Mouse (Mus musculus): ENCODE data around the gene Dpagt1. TPM values are rescaled to one million over a fixed set of nuclear protein-coding genes. Genes with fewer than 3 reads are reported as not detected.
"Not testable (repeated sequence)": the region's sequence is repeated elsewhere in the genome, so short reads cannot be mapped to it uniquely, and the experiment has no call there.

The Dpagt1 gene
- 40.2 and 40.5 TPM in 2 replicates for polyA plus RNA-seq (2015; fragmentation: Nextera tagmentation; extraction: Ambion mirVana)

DNA sequence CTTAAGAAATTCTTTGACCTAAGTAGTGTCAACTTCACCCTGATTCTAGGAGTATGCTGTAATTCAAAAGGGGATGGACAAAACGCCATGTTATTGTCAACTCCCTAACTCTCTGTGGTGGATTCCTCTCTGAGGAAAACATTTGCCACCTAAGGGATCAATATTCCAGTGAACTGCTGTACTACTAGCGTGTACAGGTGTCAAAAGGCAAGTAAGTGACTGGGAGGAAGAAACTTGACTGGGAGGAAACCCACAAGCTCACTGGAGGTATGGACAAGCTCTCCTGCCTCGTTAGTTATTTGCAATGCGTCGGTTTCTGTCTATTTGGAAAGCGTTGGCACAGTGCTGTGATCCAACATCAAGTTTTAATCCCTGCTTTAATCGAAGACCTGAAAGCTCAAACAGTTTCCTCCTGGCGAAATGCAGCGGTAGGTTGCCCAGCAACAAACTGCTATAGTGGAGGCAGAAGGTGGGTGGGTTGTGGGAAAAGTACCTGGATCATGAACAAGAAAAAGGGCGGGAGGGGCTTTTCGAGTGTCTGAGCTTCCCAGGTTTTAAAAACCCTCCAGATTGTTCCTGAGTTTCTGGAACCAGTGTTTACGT is at the start of gene Dpagt1:
Gene Dpagt1 (plus strand): TSS at position 252 of the 603 bp plus-strand sequence.
- Histone ChIP-seq H3K36me3 (peaks cover 26% of the 10 kb centered on the region), H3K4me2 (replicated peaks) (peak within 1 kb of the TSS; percentile 89), H3K9me3 (no peaks in the 10 kb centered on the region), H3K9ac (peak within 1 kb of the TSS; percentile 90), H3K4me1 (peaks cover 15% of the 10 kb centered on the region), H3K27ac (peak within 1 kb of the TSS; percentile 87), H3K4me3 (peak within 1 kb of the TSS; percentile 79), H3K27me3 (no peaks in the 10 kb centered on the region)
- ATAC-seq (ENCODE audit: low FRiP score, low read depth), result peak; percentile 57
- 3% methylated on average over 12 of the region's 12 CpGs for WGBS

- H3K27me3 ChIP-seq, result peaks cover 18% of the 10 kb centered on the region
- H3K4me3 ChIP-seq, result no peak overlapping the region
- H3K9me3 ChIP-seq, result no peaks in the 10 kb centered on the region
- peaks cover 11% of the 10 kb centered on the region for H3K4me1 ChIP-seq
- WGBS, result 69% methylated on average over 5 of the region's 5 CpGs
- no peak overlapping the region for H3K27ac ChIP-seq
- no peak overlapping the region for H3K9ac ChIP-seq
- H3K36me3 ChIP-seq, result peaks cover 37% of the 10 kb centered on the region
- ATAC-seq (ENCODE audit: low FRiP score, low read depth), result no peak
- H3K4me2 ChIP-seq (replicated peaks), result no peak overlapping the region
Observed at GRCm38 (mm10) chr9:44283183-44283582, 42.6 kb upstream of the Dpagt1 start.

GRCm38 (mm10) chr9:44286256-44286850 is 39.5 kb upstream of the Dpagt1 start:
- peaks cover 18% of the 10 kb centered on the region for H3K36me3 ChIP-seq
- H3K4me3 ChIP-seq, result peak overlapping the region; percentile 85
- peaks cover 21% of the 10 kb centered on the region for H3K4me1 ChIP-seq
- 17% methylated on average over 6 of the region's 6 CpGs for WGBS
- H3K4me2 ChIP-seq (replicated peaks), result peak overlapping the region; percentile 93
- no peak for ATAC-seq (ENCODE audit: low FRiP score, low read depth)
- H3K27ac ChIP-seq, result no peak overlapping the region
- H3K9me3 ChIP-seq, result no peaks in the 10 kb centered on the region
- H3K9ac ChIP-seq, result peak overlapping the region; percentile 43; the same call in 1 of the 2 replicates
- peaks cover 43% of the 10 kb centered on the region for H3K27me3 ChIP-seq

- peaks cover 43% of the 10 kb centered on the region for H3K27me3 ChIP-seq
- H3K4me2 ChIP-seq (replicated peaks), result peak overlapping the region; percentile 93
- peaks cover 21% of the 10 kb centered on the region for H3K4me1 ChIP-seq
- peak overlapping the region; percentile 89 for H3K9ac ChIP-seq
- no peaks in the 10 kb centered on the region for H3K9me3 ChIP-seq
- no peak; the same call in 1 of the 2 replicates for ATAC-seq (ENCODE audit: low FRiP score, low read depth)
- 10% methylated on average over 11 of the region's 11 CpGs for WGBS
- no peak overlapping the region for H3K27ac ChIP-seq
- H3K36me3 ChIP-seq, result peaks cover 19% of the 10 kb centered on the region
- H3K4me3 ChIP-seq, result peak overlapping the region; percentile 85
Observed at GRCm38 (mm10) chr9:44287003-44287400, 38.8 kb upstream of the Dpagt1 start.

DNA sequence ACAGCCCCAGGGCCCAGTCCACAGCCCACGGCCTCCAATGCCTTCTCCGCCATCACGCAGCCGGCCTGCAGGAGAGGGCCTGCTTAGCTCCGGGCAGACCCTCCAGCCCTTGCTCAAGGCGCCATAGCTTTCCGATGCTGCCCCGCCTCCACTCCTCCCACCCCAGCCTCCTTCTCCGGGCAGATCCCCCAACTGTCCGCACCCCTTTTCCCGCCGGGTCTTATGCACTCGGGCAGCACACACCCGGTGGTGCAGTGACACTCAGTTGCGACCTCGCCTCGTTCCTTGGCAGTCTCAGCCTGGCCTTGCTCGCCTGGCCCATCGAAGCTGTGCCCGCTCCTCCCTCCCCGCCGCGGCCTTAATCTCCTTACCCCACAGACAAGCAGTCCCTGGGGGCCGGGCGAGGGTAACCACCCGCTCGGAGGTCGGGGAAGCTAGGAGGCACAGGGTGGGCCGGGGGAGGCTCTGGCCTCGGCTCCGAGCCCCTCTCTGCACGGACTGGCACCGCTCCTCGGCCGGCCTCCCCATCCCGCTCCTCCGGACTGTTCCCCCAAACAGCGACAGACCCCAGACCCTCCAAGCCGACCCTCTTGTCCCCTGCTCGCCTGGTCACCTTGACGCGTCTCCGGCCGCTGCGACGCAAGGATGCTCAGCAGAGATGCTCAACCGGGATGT is 38.3 kb upstream of the Dpagt1 start:
- Histone ChIP-seq H3K36me3 (peaks cover 24% of the 10 kb centered on the region), H3K27me3 (peaks cover 43% of the 10 kb centered on the region), H3K4me3 (peak overlapping the region; percentile 85), H3K4me2 (replicated peaks) (peak overlapping the region; percentile 93), H3K4me1 (peaks cover 21% of the 10 kb centered on the region), H3K9me3 (no peaks in the 10 kb centered on the region), H3K9ac (peak overlapping the region; percentile 89), H3K27ac (no peak overlapping the region)
- WGBS, result under 1% methylated on average over 47 of the region's 47 CpGs
- peak; percentile 51 for ATAC-seq (ENCODE audit: low FRiP score, low read depth)

DNA sequence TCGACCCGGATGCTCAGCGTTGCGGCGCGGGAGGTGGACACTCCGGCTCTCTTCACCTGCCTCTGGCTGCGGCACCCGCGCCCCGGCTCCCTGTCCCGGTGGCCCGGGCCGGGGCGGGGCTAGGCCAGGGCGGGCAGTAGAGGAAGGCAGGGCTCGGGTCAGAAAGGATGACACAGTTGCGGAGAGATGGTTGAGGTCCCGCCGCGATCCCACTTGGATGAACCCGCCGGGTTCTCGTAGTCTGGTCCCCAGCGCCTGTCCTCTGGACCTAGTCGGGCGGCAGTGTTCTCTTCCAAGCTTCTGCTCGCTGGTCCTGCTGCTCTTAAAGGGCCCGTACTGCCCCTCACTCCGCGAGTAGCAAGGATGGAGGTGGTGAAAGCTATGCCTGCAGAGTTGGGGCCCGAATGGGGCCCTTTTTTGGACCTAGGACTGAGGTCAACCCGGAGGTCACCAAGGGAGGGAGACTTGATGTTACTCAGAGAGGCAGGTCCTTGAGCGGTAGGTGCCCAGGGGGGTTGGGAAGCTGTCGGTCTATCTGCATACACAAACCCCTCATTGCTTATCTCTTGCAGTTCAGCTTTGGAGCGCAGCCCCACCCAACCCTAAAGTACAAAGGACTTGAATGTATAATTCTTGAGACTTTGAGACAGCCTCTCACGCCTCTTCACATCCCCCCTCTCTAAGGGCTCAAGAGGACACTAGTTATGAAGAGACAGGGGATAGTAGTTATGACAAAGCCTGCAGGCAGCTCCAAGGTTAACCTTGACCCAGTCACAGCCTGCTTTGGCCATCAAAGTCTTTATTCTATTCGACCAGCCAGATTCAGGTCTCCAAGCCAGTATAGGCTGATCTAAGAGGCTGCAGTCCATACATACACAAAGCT is 37.5 kb upstream of the Dpagt1 start, which contains the start of gene Abcg4:
Gene Abcg4 (minus strand): TSS at position 540 of the 883 bp plus-strand sequence.
- Histone ChIP-seq H3K27ac (no peak within 1 kb of the TSS), H3K4me3 (peak within 1 kb of the TSS; percentile 85), H3K27me3 (peaks cover 43% of the 10 kb centered on the region), H3K4me1 (peaks cover 21% of the 10 kb centered on the region), H3K9ac (peak within 1 kb of the TSS; percentile 89), H3K9me3 (no peaks in the 10 kb centered on the region), H3K36me3 (peaks cover 32% of the 10 kb centered on the region), H3K4me2 (replicated peaks) (peak within 1 kb of the TSS; percentile 93)
- peak; percentile 26 for ATAC-seq (ENCODE audit: low FRiP score, low read depth)
- 2% methylated on average over 38 of the region's 38 CpGs for WGBS

DNA sequence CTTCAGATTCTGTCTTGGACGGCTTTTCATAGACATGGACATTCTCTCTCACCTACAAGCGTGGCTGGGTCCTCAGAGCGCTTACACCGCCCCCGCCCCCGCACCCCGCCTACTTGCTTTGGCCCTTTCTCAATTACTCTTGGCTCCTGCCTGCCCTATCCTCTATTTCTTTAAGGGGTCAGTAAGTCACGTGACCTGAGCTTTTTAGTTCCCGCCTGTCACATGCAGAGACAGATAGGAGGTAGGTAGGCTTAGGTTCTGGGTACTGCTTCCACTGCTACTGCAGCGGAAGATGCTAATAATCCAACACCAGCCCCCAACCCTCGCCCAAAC is 36.9 kb upstream of the Dpagt1 start:
- H3K4me2 ChIP-seq (replicated peaks), result peak overlapping the region; percentile 93
- H3K9ac ChIP-seq, result 0 out of 2 replicates have a peak overlapping the region, but pooled peaks have one; percentile 89
- no peaks in the 10 kb centered on the region for H3K9me3 ChIP-seq
- H3K27me3 ChIP-seq, result peaks cover 43% of the 10 kb centered on the region
- H3K4me1 ChIP-seq, result peaks cover 21% of the 10 kb centered on the region
- no peak overlapping the region for H3K27ac ChIP-seq
- no peak for ATAC-seq (ENCODE audit: low FRiP score, low read depth)
- peaks cover 38% of the 10 kb centered on the region for H3K36me3 ChIP-seq
- WGBS, result 9% methylated on average over 11 of the region's 11 CpGs
- peak overlapping the region; percentile 85 for H3K4me3 ChIP-seq

GRCm38 (mm10) chr9:44292490-44292889 is 33.3 kb upstream of the Dpagt1 start:
- Histone ChIP-seq H3K27ac (no peak overlapping the region), H3K9me3 (no peaks in the 10 kb centered on the region), H3K36me3 (peaks cover 71% of the 10 kb centered on the region), H3K27me3 (peaks cover 28% of the 10 kb centered on the region), H3K4me3 (no peak overlapping the region), H3K9ac (no peak overlapping the region), H3K4me1 (peaks cover 10% of the 10 kb centered on the region), H3K4me2 (replicated peaks) (no peak overlapping the region)
- 68% methylated on average over 3 of the region's 3 CpGs for WGBS
- no peak for ATAC-seq (ENCODE audit: low FRiP score, low read depth)

DNA sequence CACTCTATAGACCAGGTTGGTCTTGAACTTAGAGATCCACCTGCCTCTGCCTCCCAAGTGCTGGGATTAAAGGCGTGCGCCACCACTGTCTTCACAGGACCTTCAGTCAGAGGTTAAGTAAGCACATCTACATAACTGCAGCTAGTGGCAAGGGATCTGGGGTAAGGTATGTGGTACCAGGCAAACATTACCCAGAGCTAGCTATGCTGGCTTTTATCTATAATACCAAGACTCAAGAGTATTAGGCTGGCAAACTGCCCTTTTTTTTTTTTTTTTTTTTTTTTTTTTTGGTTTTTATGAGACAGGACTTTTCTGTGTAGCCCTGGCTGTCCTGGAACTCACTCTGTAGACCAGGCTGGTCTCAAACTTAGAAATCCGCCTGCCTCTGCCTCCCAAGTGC is 25.8 kb upstream of the Dpagt1 start:
- not testable (repeated sequence) for H3K4me2 ChIP-seq (replicated peaks); H3K4me3 ChIP-seq; ATAC-seq (ENCODE audit: low FRiP score, low read depth); H3K9me3 ChIP-seq; H3K27me3 ChIP-seq; H3K9ac ChIP-seq; H3K27ac ChIP-seq
- H3K36me3 ChIP-seq, result peaks cover 78% of the 10 kb centered on the region
- WGBS, result 89% methylated on average over 3 of the region's 3 CpGs
- H3K4me1 ChIP-seq, result peaks cover 16% of the 10 kb centered on the region

GRCm38 (mm10) chr9:44305466-44306079 is 20.2 kb upstream of the Dpagt1 start, which contains the start of gene Hinfp:
TSS of gene Hinfp (minus strand) at chr9:44305671.
- peak within 1 kb of the TSS; percentile 82 for H3K4me2 ChIP-seq (replicated peaks)
- ATAC-seq (ENCODE audit: low FRiP score, low read depth), result peak; percentile 99
- H3K4me3 ChIP-seq, result peak within 1 kb of the TSS; percentile 96
- under 1% methylated on average over 54 of the region's 54 CpGs for WGBS
- H3K27ac ChIP-seq, result peak within 1 kb of the TSS; percentile 75
- H3K36me3 ChIP-seq, result peaks cover 28% of the 10 kb centered on the region
- peaks cover 16% of the 10 kb centered on the region for H3K4me1 ChIP-seq
- no peaks in the 10 kb centered on the region for H3K9me3 ChIP-seq
- H3K27me3 ChIP-seq, result no peaks in the 10 kb centered on the region
- peak within 1 kb of the TSS; percentile 96 for H3K9ac ChIP-seq

DNA sequence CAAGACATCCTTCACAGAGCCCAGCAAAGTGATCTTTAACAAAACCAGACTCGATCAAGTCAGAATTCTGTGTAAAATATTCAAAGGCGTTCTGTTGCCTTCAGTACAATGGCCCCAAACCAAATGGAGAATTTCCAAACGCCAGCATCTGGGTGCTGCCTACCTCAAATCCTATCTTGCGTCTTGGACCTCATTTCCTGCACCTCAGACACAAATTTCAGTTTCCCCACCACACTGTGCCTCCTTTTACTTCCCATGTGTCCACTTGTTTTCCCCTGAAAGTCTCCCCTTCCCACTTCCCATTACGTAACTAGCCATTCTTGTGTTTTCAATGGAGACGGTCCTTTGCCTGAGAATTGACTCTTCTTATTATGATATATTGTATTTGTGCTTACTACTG is 19.3 kb upstream of the Dpagt1 start:
- Histone ChIP-seq H3K4me2 (replicated peaks) (no peak overlapping the region), H3K27ac (no peak overlapping the region), H3K4me3 (no peak overlapping the region), H3K4me1 (peaks cover 21% of the 10 kb centered on the region), H3K9me3 (no peaks in the 10 kb centered on the region), H3K36me3 (peaks cover 25% of the 10 kb centered on the region), H3K9ac (no peak overlapping the region), H3K27me3 (no peaks in the 10 kb centered on the region)
- WGBS, result 89% methylated on average over 6 of the region's 6 CpGs
- no peak for ATAC-seq (ENCODE audit: low FRiP score, low read depth)
